Mouse (Mus musculus) embryonic facial prominence, embryonic 10.5 days (tissue): Measurements from ENCODE around the gene Soat1. TPM values are rescaled to one million over a fixed set of nuclear protein-coding genes. Genes with fewer than 3 reads are reported as not detected.

Source experiments
- DNase-seq: peaks from one replicate; pipeline ENCODE4 v3.0.0-alpha.2; 2017; ENCODE audit warnings: low spot score
- H3K27ac ChIP-seq: fragments of 300-500 bp; sonication (generic); replicated peaks from 2 replicates; pipeline ENCODE4 v1.5.1; 2016; ENCODE audit warnings: mild to moderate bottlenecking
- H3K27me3 ChIP-seq: fragments of 300-500 bp; sonication (generic); replicated peaks from 2 replicates; pipeline ENCODE4 v1.6.1; 2016; ENCODE audit warnings: low read depth, mild to moderate bottlenecking; ENCODE audit not compliant: poor library complexity, severe bottlenecking
- H3K36me3 ChIP-seq: fragments of 300-500 bp; sonication (generic); replicated peaks from 2 replicates; pipeline ENCODE4 v1.6.1; 2016; ENCODE audit warnings: mild to moderate bottlenecking, moderate library complexity
- H3K4me1 ChIP-seq: fragments of 300-500 bp; sonication (generic); 2 replicates; pipeline ENCODE4 v1.6.1; 2016
- H3K4me3 ChIP-seq: fragments of 300-500 bp; sonication (generic); 2 replicates; pipeline ENCODE4 v1.5.1; 2016; ENCODE audit warnings: mild to moderate bottlenecking, moderate library complexity
- H3K9me3 ChIP-seq: fragments of 300-500 bp; sonication (generic); 2 replicates; pipeline ENCODE4 v1.6.1; 2016; ENCODE audit warnings: mild to moderate bottlenecking
- WGBS: fragments of 180-500 bp; shearing (Covaris S2); methylation state at CpG from one replicate; pipeline ENCODE4 v1.1.7; 2016; 5-methylcytosine and 5-hydroxymethylcytosine counted together
- polyA plus RNA-seq: library from polyadenylated mRNA; unstranded; fragments of >200 nt; fragmentation: Nextera tagmentation; extraction: Ambion mirVana; gene quantifications from 2 replicates; pipeline ENCODE4 v1.2.1, GENCODE M21; 2016

The Soat1 gene
- polyA plus RNA-seq, 1 experiment from 2014 or later, result 27.2 TPM

DNA sequence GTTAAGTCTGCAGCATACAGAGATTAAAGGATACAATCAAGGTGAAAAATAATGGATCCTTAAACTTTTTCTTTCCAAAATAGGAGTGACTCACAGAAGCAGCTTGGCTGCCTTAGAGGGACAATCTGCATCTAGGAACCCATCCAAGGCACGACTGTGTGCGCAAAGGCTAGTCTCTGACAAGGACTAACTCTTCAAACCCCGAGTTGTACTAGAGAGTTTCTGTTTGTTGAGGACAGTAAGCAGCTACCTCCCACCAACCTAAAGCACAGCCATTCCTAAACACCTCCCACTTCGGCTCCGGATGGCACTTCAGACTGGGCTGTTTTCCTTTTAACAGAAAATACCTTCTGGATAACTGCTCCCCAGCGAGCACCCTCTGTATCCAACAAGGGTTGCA is 31.4 kb downstream of the Soat1 start:
- Histone ChIP-seq H3K27me3 (no peaks in the 10 kb centered on the region), H3K4me3 (no peak overlapping the region), H3K36me3 (peaks cover 67% of the 10 kb centered on the region), H3K4me1 (no peaks in the 10 kb centered on the region), H3K9me3 (no peaks in the 10 kb centered on the region), H3K27ac (no peak overlapping the region)
- no peak for DNase-seq
- 89% methylated on average over 6 of the region's 6 CpGs for WGBS

DNA sequence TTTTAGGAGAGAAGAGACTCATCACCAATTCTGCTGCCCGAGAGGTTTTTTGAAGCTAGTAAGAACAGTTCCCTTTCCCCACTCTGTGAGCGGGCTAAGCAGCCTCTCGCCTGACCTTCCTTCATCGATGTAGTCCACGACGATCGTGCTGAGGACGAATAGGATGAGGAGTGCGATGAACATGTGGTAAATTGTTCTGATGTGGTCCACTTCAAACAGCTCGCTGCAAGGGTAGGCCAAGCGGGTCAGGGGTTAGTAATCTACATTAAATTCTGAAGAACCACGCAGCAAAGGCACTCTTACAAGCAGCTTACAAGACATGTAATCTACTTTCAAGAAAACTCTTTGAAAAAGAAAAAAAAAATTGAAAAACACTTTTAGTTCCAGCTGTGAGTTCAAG is 31.9 kb downstream of the Soat1 start:
- peaks cover 72% of the 10 kb centered on the region for H3K36me3 ChIP-seq
- DNase-seq, result no peak

DNA sequence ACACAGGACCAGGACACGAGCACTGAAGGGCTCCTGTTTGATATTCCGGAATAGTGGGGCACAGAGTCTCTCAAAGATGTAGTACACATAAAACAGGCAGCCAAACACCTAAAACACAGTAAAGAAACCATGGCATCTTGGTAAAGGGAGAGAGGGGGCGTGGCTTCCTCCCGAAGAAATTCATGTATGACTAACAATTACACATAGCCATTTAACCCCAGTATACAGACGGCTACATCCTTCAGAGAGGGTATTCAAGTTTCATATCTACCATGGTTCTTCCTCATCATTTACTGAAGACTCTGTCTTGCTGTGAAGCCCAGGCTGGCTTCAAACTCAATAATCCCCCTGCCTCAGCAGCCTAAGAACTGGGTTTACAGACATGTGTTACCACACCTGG is 36.4 kb downstream of the Soat1 start:
- no peak overlapping the region for H3K27ac ChIP-seq
- no peaks in the 10 kb centered on the region for H3K4me1 ChIP-seq
- peaks cover 97% of the 10 kb centered on the region for H3K36me3 ChIP-seq
- no peaks in the 10 kb centered on the region for H3K9me3 ChIP-seq
- no peak overlapping the region for H3K4me3 ChIP-seq
- 91% methylated on average over 5 of the region's 5 CpGs for WGBS
- DNase-seq, result no peak
- no peaks in the 10 kb centered on the region for H3K27me3 ChIP-seq

More for the DNA sequence above, 31.9 kb downstream of the Soat1 start:
- no peaks in the 10 kb centered on the region for H3K27me3 ChIP-seq
- no peak overlapping the region for H3K27ac ChIP-seq
- 92% methylated on average over 12 of the region's 12 CpGs for WGBS
- H3K4me3 ChIP-seq, result no peak overlapping the region
- no peaks in the 10 kb centered on the region for H3K9me3 ChIP-seq
- no peaks in the 10 kb centered on the region for H3K4me1 ChIP-seq

DNA sequence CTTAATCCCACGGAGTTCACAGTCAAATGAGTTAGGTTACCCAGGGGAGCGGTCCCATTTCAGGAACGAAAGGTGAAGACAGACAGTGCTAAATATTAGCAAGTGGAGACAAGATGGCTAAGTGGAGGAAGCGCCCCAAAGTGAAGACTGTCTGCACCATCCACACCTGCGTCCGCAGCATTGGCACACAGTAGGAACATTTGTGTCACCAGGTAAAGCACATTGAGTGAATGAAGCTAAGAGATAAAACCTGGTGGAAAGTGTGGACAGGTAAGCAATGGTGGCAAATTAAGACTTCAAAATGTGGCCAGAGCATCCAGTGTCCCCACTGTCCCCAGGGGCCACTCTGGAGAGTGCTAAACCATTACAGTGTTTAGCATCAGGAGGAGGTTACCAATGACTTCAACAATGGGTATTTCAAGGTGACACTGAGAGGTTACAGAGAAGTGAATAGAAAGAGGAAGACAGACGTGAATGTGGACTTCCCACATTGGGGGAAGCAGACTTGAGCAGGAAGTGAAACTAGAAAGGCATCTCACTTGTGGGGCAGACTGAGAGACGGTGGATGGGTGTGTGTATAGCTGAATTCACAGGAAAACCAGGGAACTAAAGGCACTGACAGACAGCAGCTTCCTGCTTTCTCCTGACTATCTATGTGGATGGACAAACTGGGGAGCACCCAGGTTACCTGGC is 37.0 kb downstream of the Soat1 start:
- H3K36me3 ChIP-seq, result peaks cover 100% of the 10 kb centered on the region
- no peaks in the 10 kb centered on the region for H3K9me3 ChIP-seq
- no peak overlapping the region for H3K27ac ChIP-seq
- no peaks in the 10 kb centered on the region; the same call in 1 of the 2 replicates for H3K4me1 ChIP-seq
- no peak for DNase-seq
- 95% methylated on average over 8 of the region's 8 CpGs for WGBS
- H3K4me3 ChIP-seq, result no peak overlapping the region
- H3K27me3 ChIP-seq, result no peaks in the 10 kb centered on the region

DNA sequence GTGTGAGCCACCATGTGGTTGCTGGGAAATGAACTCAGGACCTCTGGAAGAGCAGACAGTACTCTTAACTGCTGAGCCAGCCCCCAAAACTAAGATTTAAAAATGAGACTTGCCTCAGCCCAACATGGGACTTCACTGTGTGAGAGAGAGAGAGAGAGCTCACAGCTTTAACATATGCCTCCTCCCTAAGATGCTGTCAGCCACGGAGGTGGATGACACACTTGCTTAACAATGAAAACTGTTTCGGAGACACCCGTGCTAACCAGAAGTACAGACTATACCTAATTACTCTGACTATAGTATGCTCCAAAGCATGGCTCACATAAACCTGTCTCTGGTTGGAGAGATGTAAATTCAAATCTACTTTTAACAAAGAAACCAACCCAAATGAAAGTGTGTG is 40.6 kb downstream of the Soat1 start:
- H3K4me3 ChIP-seq, result no peak overlapping the region
- no peaks in the 10 kb centered on the region for H3K27me3 ChIP-seq
- no peaks in the 10 kb centered on the region for H3K9me3 ChIP-seq
- H3K36me3 ChIP-seq, result peaks cover 99% of the 10 kb centered on the region
- H3K27ac ChIP-seq, result no peak overlapping the region
- 91% methylated on average over 3 of the region's 3 CpGs for WGBS
- no peak for DNase-seq
- H3K4me1 ChIP-seq, result no peaks in the 10 kb centered on the region; the same call in 1 of the 2 replicates

DNA sequence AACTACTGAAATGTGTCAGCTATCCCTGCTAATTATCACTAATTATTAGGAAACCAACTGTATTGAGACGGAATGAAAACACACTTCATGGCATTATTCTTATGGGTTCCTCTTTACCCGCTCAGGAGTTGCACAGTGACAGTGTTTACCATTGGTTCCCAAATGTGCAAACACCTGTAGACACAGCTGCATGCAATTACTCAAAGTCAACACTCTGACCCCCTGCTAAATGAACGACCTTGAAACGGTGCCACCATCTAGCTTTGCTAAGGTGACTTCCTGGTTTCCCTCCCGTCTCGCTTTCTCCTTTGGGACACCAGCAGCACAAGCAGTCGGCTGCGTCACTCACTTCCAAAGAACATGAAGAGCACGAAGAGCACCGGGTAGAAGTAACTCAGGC is 41.6 kb downstream of the Soat1 start:
- Histone ChIP-seq H3K27me3 (no peaks in the 10 kb centered on the region), H3K27ac (no peak overlapping the region), H3K4me3 (no peak overlapping the region), H3K36me3 (peaks cover 89% of the 10 kb centered on the region), H3K9me3 (no peaks in the 10 kb centered on the region), H3K4me1 (no peaks in the 10 kb centered on the region; the same call in 1 of the 2 replicates)
- WGBS, result 67% methylated on average over 10 of the region's 10 CpGs
- DNase-seq, result no peak

DNA sequence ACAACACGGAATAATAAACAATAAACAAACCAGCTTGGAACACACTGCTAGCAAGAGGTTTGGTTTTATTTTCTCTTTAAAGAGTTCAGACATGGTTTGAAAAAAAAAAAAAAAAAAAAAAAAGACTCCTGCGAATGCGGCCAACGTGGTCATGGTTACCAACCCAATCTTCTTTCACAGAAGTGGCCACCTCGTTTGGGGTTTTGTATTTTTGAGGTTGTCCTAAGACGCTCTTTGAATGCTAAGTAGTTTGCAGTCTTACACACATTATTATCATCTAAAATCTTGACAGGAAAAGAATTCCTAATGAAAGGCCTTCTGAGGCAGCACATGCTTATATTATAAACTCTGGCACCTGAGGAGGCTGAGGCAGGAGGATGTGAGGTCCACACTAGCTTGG is 45.7 kb downstream of the Soat1 start:
- H3K36me3 ChIP-seq, result peaks cover 62% of the 10 kb centered on the region

DNA sequence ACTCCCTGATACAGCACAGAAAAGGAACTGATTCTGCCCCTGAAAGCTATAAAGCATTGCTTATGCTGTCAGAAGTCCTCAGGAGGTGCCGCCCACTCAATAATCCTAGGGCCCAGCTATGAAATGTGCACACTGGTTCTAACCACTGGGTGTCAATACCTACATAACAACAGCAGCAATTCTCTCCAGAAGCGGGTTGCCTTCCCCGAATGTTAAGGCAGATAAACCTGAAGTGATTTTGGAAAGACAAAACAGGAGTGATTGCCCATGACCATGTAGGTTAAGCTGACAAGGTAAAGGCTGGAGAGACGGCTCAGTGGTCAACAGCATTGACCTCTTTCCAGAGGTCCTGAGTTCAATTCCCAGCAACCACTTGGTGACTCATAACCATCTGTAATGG is 48.4 kb downstream of the Soat1 start:
- 94% methylated on average over 4 of the region's 4 CpGs for WGBS
- DNase-seq, result no peak
- peaks cover 35% of the 10 kb centered on the region for H3K36me3 ChIP-seq
- no peaks in the 10 kb centered on the region for H3K9me3 ChIP-seq
- H3K27me3 ChIP-seq, result no peaks in the 10 kb centered on the region
- H3K4me1 ChIP-seq, result peaks cover 6% of the 10 kb centered on the region
- no peak overlapping the region for H3K27ac ChIP-seq
- H3K4me3 ChIP-seq, result no peak overlapping the region

More for the DNA sequence above, 45.7 kb downstream of the Soat1 start:
- Histone ChIP-seq H3K9me3 (no peaks in the 10 kb centered on the region), H3K27me3 (no peaks in the 10 kb centered on the region), H3K4me3 (no peak overlapping the region), H3K4me1 (no peaks in the 10 kb centered on the region; the same call in 1 of the 2 replicates), H3K27ac (no peak overlapping the region)
- 93% methylated on average over 6 of the region's 6 CpGs for WGBS
- no peak for DNase-seq

DNA sequence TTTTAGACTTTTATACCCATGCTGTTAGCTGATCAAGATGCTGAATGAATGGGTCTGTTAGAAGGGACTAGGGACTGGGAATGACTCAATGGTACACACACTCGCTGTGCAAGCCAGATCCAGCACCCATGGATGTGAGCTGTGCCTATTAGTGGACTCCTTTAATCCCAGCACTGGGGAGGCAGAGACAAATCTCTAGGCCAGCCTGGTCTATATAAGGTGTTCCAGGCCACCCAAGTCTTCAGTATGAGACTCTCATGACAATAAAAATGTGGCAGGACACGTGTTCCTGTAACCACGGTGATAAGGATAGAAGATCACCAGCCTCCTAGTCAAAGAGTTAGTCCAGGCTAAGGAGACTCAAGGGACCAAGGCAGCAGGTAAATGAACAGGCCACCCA is 50.1 kb downstream of the Soat1 start:
- no peak for DNase-seq
- H3K36me3 ChIP-seq, result peaks cover 19% of the 10 kb centered on the region
- H3K27me3 ChIP-seq, result no peaks in the 10 kb centered on the region
- WGBS, result 94% methylated on average over 3 of the region's 3 CpGs
- H3K4me3 ChIP-seq, result no peak overlapping the region
- no peak overlapping the region for H3K27ac ChIP-seq
- no peaks in the 10 kb centered on the region for H3K9me3 ChIP-seq
- peaks cover 6% of the 10 kb centered on the region for H3K4me1 ChIP-seq

DNA sequence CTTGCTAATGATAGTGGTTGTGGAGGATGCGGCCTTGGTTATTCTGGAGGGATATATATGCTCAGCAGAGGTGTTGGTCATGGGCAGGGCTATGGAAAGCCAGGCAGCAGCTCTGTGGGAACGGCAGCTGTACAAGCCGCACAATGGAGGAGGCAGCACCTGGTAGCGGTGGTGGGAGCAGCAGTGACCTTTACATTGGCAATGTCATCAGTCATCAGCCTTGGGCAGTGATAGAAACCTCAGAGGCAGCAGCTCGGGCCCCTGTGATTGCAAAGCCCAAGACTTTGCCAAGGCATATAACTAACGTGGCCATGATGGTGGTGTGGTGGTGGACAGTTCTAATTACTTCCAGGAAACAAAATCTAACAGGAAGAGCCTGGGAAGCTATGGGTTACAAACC is 50.6 kb downstream of the Soat1 start:
- Histone ChIP-seq H3K4me1 (peaks cover 6% of the 10 kb centered on the region), H3K9me3 (no peaks in the 10 kb centered on the region), H3K27ac (no peak overlapping the region), H3K36me3 (peaks cover 14% of the 10 kb centered on the region; the same call in 1 of the 2 replicates), H3K27me3 (no peaks in the 10 kb centered on the region), H3K4me3 (no peak overlapping the region)
- no peak for DNase-seq
- WGBS, result 85% methylated on average over 6 of the region's 6 CpGs

DNA sequence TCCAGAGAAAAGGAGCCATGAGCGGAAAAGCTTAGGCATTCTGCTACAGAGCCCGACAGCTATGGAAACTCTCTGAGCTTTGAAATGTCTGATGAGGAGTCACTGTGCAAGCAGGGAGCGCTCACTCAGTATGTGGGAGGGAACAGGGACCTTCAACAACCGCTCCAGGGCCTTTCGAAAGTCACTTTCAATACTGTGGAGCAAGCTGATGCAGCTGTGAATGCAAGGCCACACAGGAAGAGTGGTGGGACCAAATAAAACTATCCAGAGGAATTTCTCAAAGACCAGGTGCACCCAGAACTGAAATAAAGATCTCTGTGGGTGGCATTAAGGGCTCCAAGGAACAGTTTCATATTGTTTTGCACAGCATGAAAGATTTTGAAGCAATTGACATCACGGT is 51.3 kb downstream of the Soat1 start:
- Histone ChIP-seq H3K4me3 (no peak overlapping the region), H3K36me3 (peaks cover 14% of the 10 kb centered on the region; the same call in 1 of the 2 replicates), H3K9me3 (no peaks in the 10 kb centered on the region), H3K27ac (no peak overlapping the region), H3K27me3 (no peaks in the 10 kb centered on the region), H3K4me1 (peaks cover 6% of the 10 kb centered on the region)
- DNase-seq, result no peak
- WGBS, result 76% methylated on average over 6 of the region's 6 CpGs

DNA sequence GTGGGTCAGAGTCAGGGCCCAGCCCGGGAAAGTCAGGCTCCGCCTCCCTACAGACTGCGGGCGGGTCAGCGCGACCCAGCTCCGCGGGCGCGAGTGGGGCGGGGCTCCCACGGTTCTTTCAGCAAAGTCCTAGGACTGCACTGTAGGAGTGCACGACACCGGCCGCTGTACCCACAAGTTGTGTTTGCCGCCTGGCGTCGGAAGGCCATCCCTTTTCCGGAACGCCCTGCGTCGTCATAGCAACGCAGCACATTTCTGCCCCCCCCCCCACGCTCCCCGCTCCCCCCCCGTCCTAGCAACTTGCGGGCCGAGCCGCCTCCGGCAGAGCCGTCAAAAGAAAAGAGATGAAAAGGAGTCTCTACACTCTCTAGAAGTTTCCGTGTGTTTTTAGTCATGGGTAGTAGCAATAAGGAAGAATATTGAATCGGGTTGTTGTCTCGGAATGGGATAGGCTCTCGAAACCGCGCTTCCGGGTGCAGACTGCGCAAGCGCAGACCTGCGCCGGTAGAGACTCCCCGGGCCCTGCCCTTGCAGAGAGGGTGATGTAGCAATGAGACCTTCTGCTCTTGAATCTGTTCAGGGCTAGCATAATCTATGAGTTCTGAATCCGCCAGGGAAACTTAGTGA is 53.3 kb downstream of the Soat1 start, which contains the start of gene Axdnd1:
Axdnd1 (minus strand) TSS at position 489 of the 627 bp plus-strand sequence.
- DNase-seq, result peak; percentile 90
- Histone ChIP-seq H3K36me3 (peaks cover 6% of the 10 kb centered on the region; the same call in 1 of the 2 replicates), H3K4me1 (peaks cover 6% of the 10 kb centered on the region), H3K27ac (peak within 1 kb of the TSS; percentile 80), H3K9me3 (peaks cover 4% of the 10 kb centered on the region; the same call in 1 of the 2 replicates), H3K4me3 (peak within 1 kb of the TSS; percentile 73), H3K27me3 (no peaks in the 10 kb centered on the region)
- WGBS, result under 1% methylated on average over 44 of the region's 44 CpGs

DNA sequence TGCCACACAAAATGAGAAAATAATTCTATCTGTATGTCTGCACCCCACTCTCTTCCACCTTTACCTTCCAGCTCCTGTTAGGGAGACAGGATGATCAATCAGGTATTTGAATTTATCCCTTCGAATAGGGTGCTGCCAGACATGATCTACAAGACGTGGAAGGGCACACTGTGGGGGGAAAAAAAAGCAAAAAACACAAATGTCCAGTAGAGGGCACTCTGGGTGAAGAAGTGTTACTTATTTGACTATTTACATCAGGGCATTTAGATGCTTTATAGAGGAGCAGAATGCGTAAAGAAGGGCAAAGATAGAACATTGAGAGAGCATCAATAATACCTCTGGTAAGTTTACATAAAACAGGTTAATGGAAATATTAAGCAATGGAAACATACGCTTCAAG is 56.0 kb downstream of the Soat1 start:
- no peak overlapping the region for H3K27ac ChIP-seq
- no peak overlapping the region for H3K4me3 ChIP-seq
- no peak for DNase-seq
- 66% methylated on average over 4 of the region's 4 CpGs for WGBS
- H3K9me3 ChIP-seq, result peaks cover 4% of the 10 kb centered on the region; the same call in 1 of the 2 replicates
- H3K4me1 ChIP-seq, result peaks cover 6% of the 10 kb centered on the region
- no peaks in the 10 kb centered on the region for H3K27me3 ChIP-seq
- no peaks in the 10 kb centered on the region for H3K36me3 ChIP-seq
